8 mouse cellular contexts compared by ENCODE assay signal in the genomic region with DNA sequence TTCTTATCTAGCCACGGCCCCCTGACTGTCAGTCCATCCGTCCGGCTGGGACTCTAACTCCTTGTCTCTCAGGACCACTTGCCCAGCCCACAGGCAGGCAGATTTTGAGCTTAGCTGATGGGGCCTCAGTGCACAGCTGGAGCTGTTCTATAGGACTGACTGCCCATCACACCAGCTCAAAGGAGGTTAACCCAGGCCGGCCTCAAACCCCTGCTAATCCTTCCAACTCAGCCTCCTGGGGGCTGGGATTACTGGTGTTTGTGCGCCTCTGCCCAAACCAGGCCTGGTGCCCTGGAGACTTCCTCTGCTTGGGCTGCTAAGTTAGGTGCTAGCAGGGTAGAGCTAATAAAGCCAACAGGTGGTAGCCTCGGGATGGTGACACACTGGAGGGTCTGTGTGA. TPM values are rescaled to one million over a fixed set of nuclear protein-coding genes. Genes with fewer than 3 reads are reported as not detected.
A peak's percentile ranks its signal among the peaks of the same experiment; 100 is the strongest.
DNase-seq lines count a peak whose midpoint lies in the region; ATAC-seq and TF ChIP-seq lines count a peak whose summit lies in the region.

No protein-coding gene starts in this region.

- no peak for TF ChIP-seq EP300 in ES-Bruce4 (IDR thresholded peaks at IDR 0.05; ENCODE audit: insufficient read depth, low read depth, low read length)

- peaks cover 94% of the 10 kb centered on the region for H3K4me1 ChIP-seq in heart, embryonic 10.5 days
- H3K4me1 ChIP-seq in ES-Bruce4 (ENCODE audit: control insufficient read depth, insufficient read depth, low read length) = peaks cover 19% of the 10 kb centered on the region
- peaks cover 27% of the 10 kb centered on the region for H3K4me1 ChIP-seq in forebrain, embryonic 15.5 days
- H3K4me1 ChIP-seq in liver, embryonic 15.5 days (replicated peaks) = peaks cover 97% of the 10 kb centered on the region

- no peak for DNase-seq in heart, embryonic 10.5 days (ENCODE audit: low spot score)
- DNase-seq in heart, adult 18-20 months = no peak
- DNase-seq in urinary bladder, postnatal 36 days (ENCODE audit: low spot score in 2 of 2) = no peak

- H3K4me3 ChIP-seq in heart, embryonic 10.5 days = no peak overlapping the region
- H3K4me3 ChIP-seq in ES-Bruce4 (ENCODE audit: low read depth, low read length) = no peak overlapping the region
- H3K4me3 ChIP-seq in forebrain, embryonic 15.5 days = no peak overlapping the region
- no peak overlapping the region for H3K4me3 ChIP-seq in liver, embryonic 15.5 days (replicated peaks)

- ATAC-seq in forebrain, embryonic 15.5 days (replicated peaks) = no peak
- ATAC-seq in liver, embryonic 15.5 days (ENCODE audit: insufficient read depth) = no peak
- no peak for ATAC-seq in megakaryocyte progenitor cell, adult 5-6 weeks (replicated peaks; ENCODE audit: poor library complexity)
- no peak for ATAC-seq in activated CD4-positive, CD25-positive, alpha-beta regulatory T cell, adult 4 months

- H3K27ac ChIP-seq in heart, embryonic 10.5 days = peak overlapping the region; percentile 89
- H3K27ac ChIP-seq in ES-Bruce4 (ENCODE audit: insufficient read depth, low read length) = peak overlapping the region; percentile 55
- 0 out of 2 replicates have a peak overlapping the region, but pooled peaks have one; percentile 66 for H3K27ac ChIP-seq in forebrain, embryonic 15.5 days (replicated peaks)
- H3K27ac ChIP-seq in liver, embryonic 15.5 days (replicated peaks) = peak overlapping the region; percentile 24; the same call in 1 of the 2 replicates

- no peaks in the 10 kb centered on the region for H3K9me3 ChIP-seq in heart, embryonic 10.5 days
- no peaks in the 10 kb centered on the region for H3K9me3 ChIP-seq in ES-Bruce4 (replicated peaks; ENCODE audit: control insufficient read depth, insufficient read depth, low read length, poor library complexity, severe bottlenecking)
- no peaks in the 10 kb centered on the region for H3K9me3 ChIP-seq in forebrain, embryonic 15.5 days
- no peaks in the 10 kb centered on the region for H3K9me3 ChIP-seq in liver, embryonic 15.5 days (replicated peaks)

- H3K9ac ChIP-seq in ES-Bruce4 (ENCODE audit: low read depth, poor library complexity, severe bottlenecking) = peak overlapping the region; percentile 19; the same call in 1 of the 2 replicates
- no peak overlapping the region for H3K9ac ChIP-seq in forebrain, embryonic 15.5 days (replicated peaks)
- H3K9ac ChIP-seq in liver, embryonic 15.5 days = no peak overlapping the region

- H3K36me3 ChIP-seq in heart, embryonic 10.5 days = peaks cover 61% of the 10 kb centered on the region
- peaks cover 27% of the 10 kb centered on the region for H3K36me3 ChIP-seq in ES-Bruce4 (ENCODE audit: control insufficient read depth, insufficient read depth, low read length, poor library complexity, severe bottlenecking)
- peaks cover 26% of the 10 kb centered on the region for H3K36me3 ChIP-seq in forebrain, embryonic 15.5 days
- peaks cover 11% of the 10 kb centered on the region for H3K36me3 ChIP-seq in liver, embryonic 15.5 days (replicated peaks)

- WGBS in heart, embryonic 10.5 days = 36% methylated on average over 6 of the region's 6 CpGs
- 20% methylated on average over 6 of the region's 6 CpGs for WGBS in forebrain, embryonic 15.5 days
- whole genome bisulfite sequencing in liver, embryonic 15.5 days (ENCODE audit: insufficient replicate concordance) = 42% methylated on average over 6 of the region's 6 CpGs

- no peak for TF ChIP-seq POLR2A in ES-Bruce4 (IDR thresholded peaks at IDR 0.05; ENCODE audit: insufficient read depth, low read length)

- H3K27me3 ChIP-seq in heart, embryonic 10.5 days (ENCODE audit: insufficient read depth, poor library complexity, severe bottlenecking) = no peaks in the 10 kb centered on the region
- H3K27me3 ChIP-seq in ES-Bruce4 (ENCODE audit: control insufficient read depth, insufficient read depth, low read length, poor library complexity, severe bottlenecking) = no peaks in the 10 kb centered on the region
- no peaks in the 10 kb centered on the region for H3K27me3 ChIP-seq in forebrain, embryonic 15.5 days
- no peaks in the 10 kb centered on the region for H3K27me3 ChIP-seq in liver, embryonic 15.5 days

- no peak overlapping the region for H3K4me2 ChIP-seq in forebrain, embryonic 15.5 days (replicated peaks)
- no peak overlapping the region for H3K4me2 ChIP-seq in liver, embryonic 15.5 days

- TF ChIP-seq CTCF in ES-Bruce4 (IDR thresholded peaks at IDR 0.05; ENCODE audit: low read depth, low read length) = no peak

RNA-seq across cellular contexts. Expression of a gene that starts 19.2 kb away (rescaled TPM):
- 50.8 and 65.1 TPM in 2 replicates for polyA plus RNA-seq in heart, embryonic 10.5 days (2016; fragmentation: Nextera tagmentation; extraction: Ambion mirVana)
- total RNA-seq in heart, adult 18-20 months (2021) = 10 to 100 TPM; 34.9 to 36.6 TPM
- polyA plus RNA-seq in ES-Bruce4 (2011; ENCODE audit: insufficient read depth, insufficient read length, low read depth, missing spikeins) = 228 and 231 TPM in 2 replicates
- 129 and 132 TPM in 2 replicates for polyA plus RNA-seq in forebrain, embryonic 15.5 days (2015; fragmentation: Nextera tagmentation; extraction: Ambion mirVana)
- 31.4 and 36.7 TPM in 2 replicates for polyA plus RNA-seq in liver, embryonic 15.5 days (2015; fragmentation: Nextera tagmentation; extraction: Ambion mirVana)
- 40.1 and 47.2 TPM in 2 replicates for total RNA-seq in megakaryocyte progenitor cell, adult 5-6 weeks (2015)
- total RNA-seq in megakaryocyte progenitor cell, adult 5-6 weeks (2017) = 139 and 201 TPM in 2 replicates
- 10 to 100 TPM; 44.4 to 52.4 TPM for polyA plus RNA-seq in activated CD4-positive, CD25-positive, alpha-beta regulatory T cell, adult 4 months (2017; shearing (Covaris generic))

RNA-seq across cellular contexts. Expression of a gene that starts 22.6 kb away (rescaled TPM):
- 9.2 and 9.6 TPM in 2 replicates for polyA plus RNA-seq in heart, embryonic 10.5 days (2016; fragmentation: Nextera tagmentation; extraction: Ambion mirVana)
- under 1 TPM; 0.51 to 0.55 TPM for total RNA-seq in heart, adult 18-20 months (2021)
- 2.8 and 3.4 TPM in 2 replicates for polyA plus RNA-seq in ES-Bruce4 (2011; ENCODE audit: insufficient read depth, insufficient read length, low read depth, missing spikeins)
- 17.8 and 21.0 TPM in 2 replicates for polyA plus RNA-seq in forebrain, embryonic 15.5 days (2015; fragmentation: Nextera tagmentation; extraction: Ambion mirVana)
- 0.30 and 0.39 TPM in 2 replicates for polyA plus RNA-seq in liver, embryonic 15.5 days (2015; fragmentation: Nextera tagmentation; extraction: Ambion mirVana)
- total RNA-seq in megakaryocyte progenitor cell, adult 5-6 weeks (2015) = 2.1 and 3.8 TPM in 2 replicates
- 0.17 TPM in 2 replicates for total RNA-seq in megakaryocyte progenitor cell, adult 5-6 weeks (2017)
- 1 to 10 TPM; 1.6 to 1.7 TPM for polyA plus RNA-seq in activated CD4-positive, CD25-positive, alpha-beta regulatory T cell, adult 4 months (2017; shearing (Covaris generic))

RNA-seq across cellular contexts. Expression of a gene that starts 35.8 kb away (rescaled TPM):
- 387 and 414 TPM in 2 replicates for polyA plus RNA-seq in heart, embryonic 10.5 days (2016; fragmentation: Nextera tagmentation; extraction: Ambion mirVana)
- 100 to 1,000 TPM; 505 to 584 TPM for total RNA-seq in heart, adult 18-20 months (2021)
- polyA plus RNA-seq in ES-Bruce4 (2011; ENCODE audit: insufficient read depth, insufficient read length, low read depth, missing spikeins) = 777 and 842 TPM in 2 replicates
- 327 and 370 TPM in 2 replicates for polyA plus RNA-seq in forebrain, embryonic 15.5 days (2015; fragmentation: Nextera tagmentation; extraction: Ambion mirVana)
- polyA plus RNA-seq in liver, embryonic 15.5 days (2015; fragmentation: Nextera tagmentation; extraction: Ambion mirVana) = 185 and 242 TPM in 2 replicates
- total RNA-seq in megakaryocyte progenitor cell, adult 5-6 weeks (2015) = 1,765 and 1,897 TPM in 2 replicates
- total RNA-seq in megakaryocyte progenitor cell, adult 5-6 weeks (2017) = 1,416 and 1,747 TPM in 2 replicates
- polyA plus RNA-seq in activated CD4-positive, CD25-positive, alpha-beta regulatory T cell, adult 4 months (2017; shearing (Covaris generic)) = 1,000 to 10,000 TPM; 1,077 to 1,095 TPM

RNA-seq across cellular contexts. Expression of a gene that starts 42.3 kb away (rescaled TPM):
- 0.30 TPM in 1 of 2 replicates, not detected in the other for polyA plus RNA-seq in heart, embryonic 10.5 days (2016; fragmentation: Nextera tagmentation; extraction: Ambion mirVana)
- not detected for total RNA-seq in heart, adult 18-20 months (2021)
- 0.99 TPM in 1 of 2 replicates, not detected in the other for polyA plus RNA-seq in ES-Bruce4 (2011; ENCODE audit: insufficient read depth, insufficient read length, low read depth, missing spikeins)
- polyA plus RNA-seq in forebrain, embryonic 15.5 days (2015; fragmentation: Nextera tagmentation; extraction: Ambion mirVana) = 0.39 and 0.75 TPM in 2 replicates
- not detected in 2 replicates for polyA plus RNA-seq in liver, embryonic 15.5 days (2015; fragmentation: Nextera tagmentation; extraction: Ambion mirVana)
- 0.64 TPM in 1 of 2 replicates, not detected in the other for total RNA-seq in megakaryocyte progenitor cell, adult 5-6 weeks (2015)
- total RNA-seq in megakaryocyte progenitor cell, adult 5-6 weeks (2017) = 0.30 TPM in 1 of 2 replicates, not detected in the other
- under 1 TPM in 1 of 2 experiments, not detected in 1; 0.74 TPM for polyA plus RNA-seq in activated CD4-positive, CD25-positive, alpha-beta regulatory T cell, adult 4 months (2017; shearing (Covaris generic))

RNA-seq across cellular contexts. Expression of a gene that starts 51.6 kb away (rescaled TPM):
- polyA plus RNA-seq in heart, embryonic 10.5 days (2016; fragmentation: Nextera tagmentation; extraction: Ambion mirVana) = 11.6 and 17.0 TPM in 2 replicates
- 1 to 10 TPM; 6.4 to 8.4 TPM for total RNA-seq in heart, adult 18-20 months (2021)
- 14.5 and 16.9 TPM in 2 replicates for polyA plus RNA-seq in ES-Bruce4 (2011; ENCODE audit: insufficient read depth, insufficient read length, low read depth, missing spikeins)
- polyA plus RNA-seq in forebrain, embryonic 15.5 days (2015; fragmentation: Nextera tagmentation; extraction: Ambion mirVana) = 18.0 and 18.6 TPM in 2 replicates
- polyA plus RNA-seq in liver, embryonic 15.5 days (2015; fragmentation: Nextera tagmentation; extraction: Ambion mirVana) = 5.4 and 5.8 TPM in 2 replicates
- 8.8 and 9.3 TPM in 2 replicates for total RNA-seq in megakaryocyte progenitor cell, adult 5-6 weeks (2015)
- 16.7 and 19.2 TPM in 2 replicates for total RNA-seq in megakaryocyte progenitor cell, adult 5-6 weeks (2017)
- polyA plus RNA-seq in activated CD4-positive, CD25-positive, alpha-beta regulatory T cell, adult 4 months (2017; shearing (Covaris generic)) = 10 to 100 TPM; 21.3 to 22.8 TPM

Comparison
In these comparisons a context has a peak if more than half of its experiments do, and no peak if none do; other contexts are left out.
1. H3K27ac ChIP-seq: peak in every context shown above with its lines; median percentile 89 in heart, embryonic 10.5 days; 66 in forebrain, embryonic 15.5 days; 55 in ES-Bruce4; 24 in liver, embryonic 15.5 days.